Mouse (Mus musculus) cerebellum, adult 2 months (tissue): ENCODE measurements around the gene Gm26938. TPM values are rescaled to one million over a fixed set of nuclear protein-coding genes. Genes with fewer than 3 reads are reported as not detected.

ENCODE experiments used
- DNase-seq, 2 experiments: peaks; one replicate each; pipeline ENCODE4 v3.0.0; 2021
- H3K27ac ChIP-seq: fragments of 200-500 bp; 2 replicates; pipeline ENCODE4 v1.5.1; 2012; ENCODE audit warnings: low read length, control low read depth, inconsistent platforms; ENCODE audit not compliant: insufficient read depth
- H3K27me3 ChIP-seq: fragments of 200-500 bp; 2 replicates; pipeline ENCODE4 v1.6.1; 2012; ENCODE audit warnings: inconsistent platforms, mild to moderate bottlenecking, low read length, moderate library complexity; ENCODE audit not compliant: control insufficient read depth, insufficient read depth
- H3K4me1 ChIP-seq: fragments of 200-500 bp; 2 replicates; pipeline ENCODE4 v1.6.1; 2011; ENCODE audit warnings: low read length; ENCODE audit not compliant: control insufficient read depth, insufficient read depth
- H3K4me3 ChIP-seq: fragments of 200-500 bp; replicated peaks from 2 replicates; pipeline ENCODE3; 2011; ENCODE audit warnings: mild to moderate bottlenecking, low read depth, low read length, control low read depth; ENCODE audit not compliant: insufficient read depth
- CTCF ChIP-seq: fragments of 200-500 bp; IDR thresholded peaks from 2 replicates; pipeline ENCODE4 v1.5.1; 2011; ENCODE audit warnings: low read depth, mild to moderate bottlenecking, control low read depth, low read length, moderate library complexity, borderline replicate concordance; ENCODE audit not compliant: insufficient read depth
- POLR2A ChIP-seq: fragments of 200-500 bp; IDR thresholded peaks from 2 replicates; pipeline ENCODE4 v1.6.1; 2011; ENCODE audit warnings: low read length, control low read depth, borderline replicate concordance; ENCODE audit not compliant: insufficient read depth
- WGBS: fragments of 180-500 bp; shearing (Covaris S2); methylation state at CpG from one replicate; pipeline ENCODE4 v1.1.7; 2018; 5-methylcytosine and 5-hydroxymethylcytosine counted together
- polyA plus RNA-seq: library from polyadenylated mRNA; depleted of rRNA; stranded (reverse); fragments of >200 nt; gene quantifications from 2 replicates; pipeline ENCODE4 v1.2.3, GENCODE M21; 2012

Gene Gm26938
- polyA plus RNA-seq, 1 experiment = not detected

- no peak overlapping the region for H3K27ac ChIP-seq
- no peaks in the 10 kb centered on the region for H3K27me3 ChIP-seq
- TF ChIP-seq CTCF (peak; percentile 41; the same call in 1 of the 2 replicates), POLR2A (no peak)
- WGBS = 20% methylated on average over 2 of the region's 2 CpGs
- DNase-seq = peak; percentile 27 to 49
- H3K4me3 ChIP-seq = no peak overlapping the region
- no peaks in the 10 kb centered on the region for H3K4me1 ChIP-seq
Observed at GRCm38 (mm10) chr5:139838476-139838892, 12.3 kb upstream of the Gm26938 start.

- Histone ChIP-seq H3K4me1 (no peaks in the 10 kb centered on the region), H3K27me3 (no peaks in the 10 kb centered on the region), H3K27ac (no peak overlapping the region), H3K4me3 (no peak overlapping the region)
- WGBS = 70% methylated on average over 7 of the region's 7 CpGs
- DNase-seq = no peak
- no peak for TF ChIP-seq POLR2A
- TF ChIP-seq CTCF = no peak
Observed at GRCm38 (mm10) chr5:139835706-139836105, 9.5 kb upstream of the Gm26938 start.

GRCm38 (mm10) chr5:139832125-139832524 is 5.9 kb upstream of the Gm26938 start:
- Histone ChIP-seq H3K27ac (no peak overlapping the region), H3K4me3 (no peak overlapping the region), H3K27me3 (no peaks in the 10 kb centered on the region), H3K4me1 (no peaks in the 10 kb centered on the region)
- TF ChIP-seq CTCF = no peak
- no peak for TF ChIP-seq POLR2A
- WGBS = 78% methylated on average over 7 of the region's 7 CpGs
- DNase-seq = no peak

- TF ChIP-seq POLR2A (no peak), CTCF (no peak)
- Histone ChIP-seq H3K27ac (no peak overlapping the region), H3K4me1 (0 out of 2 replicates have a peak, but pooled peaks cover 4% of the 10 kb centered on the region), H3K4me3 (no peak overlapping the region), H3K27me3 (no peaks in the 10 kb centered on the region)
- DNase-seq = no peak
- WGBS = 84% methylated on average over 3 of the region's 3 CpGs
Observed at GRCm38 (mm10) chr5:139830734-139831133, 4.5 kb upstream of the Gm26938 start.

- no peak overlapping the region for H3K27ac ChIP-seq
- no peak for DNase-seq
- H3K4me3 ChIP-seq = no peak overlapping the region
- no peaks in the 10 kb centered on the region for H3K27me3 ChIP-seq
- 75% methylated on average over 13 of the region's 13 CpGs for WGBS
- TF ChIP-seq POLR2A (no peak), CTCF (no peak)
- H3K4me1 ChIP-seq = 0 out of 2 replicates have a peak, but pooled peaks cover 4% of the 10 kb centered on the region
Observed at GRCm38 (mm10) chr5:139829384-139829783, 3.2 kb upstream of the Gm26938 start.

GRCm38 (mm10) chr5:139827593-139827992 is 1.4 kb upstream of the Gm26938 start:
- WGBS = 94% methylated on average over 1 of the region's 1 CpGs
- TF ChIP-seq CTCF (peak; percentile 23; the same call in 1 of the 2 replicates), POLR2A (no peak)

GRCm38 (mm10) chr5:139825947-139826346 is 260 bp downstream of the Gm26938 start:
- DNase-seq = no peak
- Histone ChIP-seq H3K4me3 (peak overlapping the region; percentile 88), H3K27ac (no peak overlapping the region), H3K27me3 (no peaks in the 10 kb centered on the region), H3K4me1 (0 out of 2 replicates have a peak, but pooled peaks cover 4% of the 10 kb centered on the region)
- no peak for TF ChIP-seq CTCF
- 34% methylated on average over 11 of the region's 11 CpGs for WGBS

More at GRCm38 (mm10) chr5:139827593-139827992, 1.4 kb upstream of the Gm26938 start:
- no peak overlapping the region for H3K4me3 ChIP-seq
- no peak overlapping the region for H3K27ac ChIP-seq
- H3K4me1 ChIP-seq = 0 out of 2 replicates have a peak, but pooled peaks cover 4% of the 10 kb centered on the region
- no peaks in the 10 kb centered on the region for H3K27me3 ChIP-seq
- no peak for DNase-seq

GRCm38 (mm10) chr5:139824531-139824930 is 1.7 kb downstream of the Gm26938 start:
- H3K4me1 ChIP-seq = 0 out of 2 replicates have a peak, but pooled peaks cover 4% of the 10 kb centered on the region
- no peaks in the 10 kb centered on the region for H3K27me3 ChIP-seq
- TF ChIP-seq POLR2A (no peak), CTCF (no peak)
- no peak overlapping the region for H3K27ac ChIP-seq
- DNase-seq = no peak
- H3K4me3 ChIP-seq = no peak overlapping the region
- 86% methylated on average over 10 of the region's 10 CpGs for WGBS
